Mouse (Mus musculus): ENCODE results near the gene Orc2. TPM values are rescaled to one million over a fixed set of nuclear protein-coding genes. Genes with fewer than 3 reads are reported as not detected.

The Orc2 gene
- total and polyA plus RNA-seq, 3 experiments: 56.6 to 233 (median 78.5) TPM

DNA sequence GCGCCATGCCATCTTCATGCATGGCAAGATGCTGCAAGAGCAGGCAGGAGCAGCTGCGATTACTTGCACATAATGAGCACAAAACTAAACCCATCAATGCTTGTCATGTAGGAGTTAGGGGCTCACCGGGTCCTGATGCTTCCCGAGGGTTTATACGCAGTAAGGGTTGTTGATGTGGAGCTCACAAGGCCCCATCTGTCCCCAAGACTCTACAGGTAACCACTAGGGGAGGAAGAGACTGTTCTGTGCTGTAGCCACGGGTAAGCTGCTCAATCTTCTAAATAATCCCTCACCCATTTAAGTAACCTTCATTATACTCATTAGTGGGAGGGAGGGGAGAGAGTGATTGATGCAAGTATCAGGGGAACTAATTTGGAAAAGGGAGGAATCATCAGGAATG lies 9.3 kb downstream of the Orc2 start:
- H3K79me2 ChIP-seq (ENCODE audit: control insufficient read depth, insufficient read depth, low read length, poor library complexity): no peaks in the 10 kb centered on the region
- H3K27me3 ChIP-seq (ENCODE audit: control insufficient read depth in 1 of 2, insufficient read depth in 2 of 2, low read length in 2 of 2): no peaks in the 10 kb centered on the region
- no peak overlapping the region for H3K9ac ChIP-seq (ENCODE audit: control insufficient read depth, low read depth, low read length, poor library complexity, severe bottlenecking)
- TF ChIP-seq E2F4 (IDR thresholded peaks at IDR 0.05; ENCODE audit: borderline replicate concordance, low read depth, low read length) (no peak), JUND (IDR thresholded peaks at IDR 0.05; ENCODE audit: low read depth, low read length) (no peak), TCF12 (IDR thresholded peaks at IDR 0.05; ENCODE audit: low read depth, low read length) (no peak), RAD21 (IDR thresholded peaks at IDR 0.05; ENCODE audit: low read depth, low read length) (no peak), CTCF (IDR thresholded peaks at IDR 0.05 in 2 of 3, conservative IDR thresholded peaks at IDR 0.05 in 1 of 3; ENCODE audit: control insufficient read depth in 1 of 3, insufficient read depth in 1 of 3, low read depth in 2 of 3, low read length in 3 of 3, poor library complexity in 1 of 3, severe bottlenecking in 1 of 3) (no peak), SMC3 (IDR thresholded peaks at IDR 0.05; ENCODE audit: low read depth, low read length) (no peak), EP300 (IDR thresholded peaks at IDR 0.05; ENCODE audit: low read depth in 1 of 2, low read length in 2 of 2) (no peak), MAZ (IDR thresholded peaks at IDR 0.05; ENCODE audit: low read depth, low read length) (no peak), ETS1 (IDR thresholded peaks at IDR 0.05; ENCODE audit: low read depth, low read length) (no peak), ELF1 (IDR thresholded peaks at IDR 0.05; ENCODE audit: low read depth, low read length) (no peak), BHLHE40 (IDR thresholded peaks at IDR 0.05; ENCODE audit: borderline replicate concordance, low read depth, low read length) (no peak), NELFE (IDR thresholded peaks at IDR 0.05; ENCODE audit: low read depth, low read length) (no peak), ZNF384 (IDR thresholded peaks at IDR 0.05; ENCODE audit: low read depth, low read length) (no peak), MAX (IDR thresholded peaks at IDR 0.05; ENCODE audit: low read length) (no peak), NRF1 (IDR thresholded peaks at IDR 0.05; ENCODE audit: insufficient read depth, low read depth, low read length, poor library complexity, severe bottlenecking) (no peak), USF2 (IDR thresholded peaks at IDR 0.05; ENCODE audit: borderline replicate concordance in 1 of 2, insufficient read depth in 1 of 2, low read depth in 1 of 2, low read length in 2 of 2) (no peak), UBTF (IDR thresholded peaks at IDR 0.05; ENCODE audit: borderline replicate concordance, insufficient read depth, low read depth, low read length) (no peak), POLR2A (IDR thresholded peaks at IDR 0.05; ENCODE audit: control insufficient read depth in 1 of 2, insufficient read depth in 1 of 2, low read depth in 1 of 2, low read length in 2 of 2, poor library complexity in 1 of 2) (no peak), ZMIZ1 (IDR thresholded peaks at IDR 0.05; ENCODE audit: low read depth, low read length) (no peak)
- no peak for DNase-seq (ENCODE audit: low read depth, low spot score)
- H3K27ac ChIP-seq (ENCODE audit: control insufficient read depth, low read depth, low read length): no peak overlapping the region
- H3K9me3 ChIP-seq (replicated peaks; ENCODE audit: insufficient read depth, low read length): no peaks in the 10 kb centered on the region
- no peak overlapping the region for H3K4me3 ChIP-seq (ENCODE audit: control insufficient read depth in 1 of 2, insufficient read depth in 1 of 2, low read depth in 2 of 2, low read length in 2 of 2)
- H3K4me1 ChIP-seq (ENCODE audit: control insufficient read depth in 1 of 2, insufficient read depth in 2 of 2, low read length in 2 of 2): no peaks in the 10 kb centered on the region
- H3K36me3 ChIP-seq (ENCODE audit: control insufficient read depth in 1 of 2, insufficient read depth in 2 of 2, low read length in 2 of 2): peaks cover 0 to 57% of the 10 kb centered on the region in 2 experiments; a peak in 2 of 4 replicates

DNA sequence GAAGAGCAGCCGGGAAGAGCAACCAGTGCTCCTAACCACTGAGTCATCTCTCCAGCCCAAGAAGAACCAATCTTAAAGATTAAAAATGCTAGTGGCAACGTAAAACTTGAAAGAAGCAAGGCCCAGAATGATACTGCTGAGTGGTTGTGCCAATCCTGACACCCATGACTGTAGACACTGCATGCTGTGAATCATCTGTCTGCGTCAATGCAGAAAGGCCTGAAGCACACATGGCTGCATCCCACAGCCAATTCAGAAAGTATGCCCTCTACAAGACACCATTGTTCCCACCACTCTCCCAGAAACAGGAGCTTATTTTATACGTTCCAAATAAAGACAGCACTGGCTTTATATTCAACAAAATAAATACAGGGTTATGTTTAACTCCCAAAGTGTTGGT lies 22.3 kb downstream of the Orc2 start:
- H3K27me3 ChIP-seq (ENCODE audit: control insufficient read depth in 1 of 2, insufficient read depth in 2 of 2, low read length in 2 of 2): no peaks in the 10 kb centered on the region
- H3K9ac ChIP-seq (ENCODE audit: control insufficient read depth, low read depth, low read length, poor library complexity, severe bottlenecking): no peak overlapping the region
- H3K36me3 ChIP-seq (ENCODE audit: control insufficient read depth in 1 of 2, insufficient read depth in 2 of 2, low read length in 2 of 2): peaks cover 0 to 29% of the 10 kb centered on the region in 2 experiments; a peak in 3 of 4 replicates
- TF ChIP-seq BHLHE40 (IDR thresholded peaks at IDR 0.05; ENCODE audit: borderline replicate concordance, low read depth, low read length) (no peak), POLR2AphosphoS2 (IDR thresholded peaks at IDR 0.05; ENCODE audit: low read length) (no peak), GATA1 (IDR thresholded peaks at IDR 0.05; ENCODE audit: low read depth, low read length) (no peak), RAD21 (IDR thresholded peaks at IDR 0.05; ENCODE audit: low read depth, low read length) (no peak), CHD1 (IDR thresholded peaks at IDR 0.05; ENCODE audit: low read depth, low read length) (no peak), CTCF (IDR thresholded peaks at IDR 0.05 in 2 of 3, conservative IDR thresholded peaks at IDR 0.05 in 1 of 3; ENCODE audit: control insufficient read depth in 1 of 3, insufficient read depth in 1 of 3, low read depth in 2 of 3, low read length in 3 of 3, poor library complexity in 1 of 3, severe bottlenecking in 1 of 3) (no peak)
- H3K9me3 ChIP-seq (replicated peaks; ENCODE audit: insufficient read depth, low read length): no peaks in the 10 kb centered on the region
- H3K79me2 ChIP-seq (ENCODE audit: control insufficient read depth, insufficient read depth, low read length, poor library complexity): no peaks in the 10 kb centered on the region
- no peak overlapping the region for H3K4me3 ChIP-seq (ENCODE audit: control insufficient read depth in 1 of 2, insufficient read depth in 1 of 2, low read depth in 2 of 2, low read length in 2 of 2)
- no peak for DNase-seq (ENCODE audit: low read depth, low spot score)
- no peaks in the 10 kb centered on the region for H3K4me1 ChIP-seq (ENCODE audit: control insufficient read depth in 1 of 2, insufficient read depth in 2 of 2, low read length in 2 of 2)
- no peak overlapping the region for H3K27ac ChIP-seq (ENCODE audit: control insufficient read depth, low read depth, low read length)

All from MEL (cell line).